Mouse (Mus musculus) CH12.LX (cell line): Measurements from ENCODE around the gene Xpr1. TPM values are rescaled to one million over a fixed set of nuclear protein-coding genes. Genes with fewer than 3 reads are reported as not detected.

Experiments used
- DNase-seq: peaks from one replicate; pipeline ENCODE4 v3.0.0-alpha.2; 2013; ENCODE audit errors: extremely low read depth
- H3K27ac ChIP-seq: 2 replicates; pipeline ENCODE4 v1.5.1; 2012; ENCODE audit warnings: low read depth, mild to moderate bottlenecking, control low read depth, moderate library complexity; ENCODE audit not compliant: insufficient read depth
- H3K27me3 ChIP-seq: replicated peaks from 2 replicates; pipeline ENCODE3; 2012; ENCODE audit warnings: inconsistent platforms
- H3K36me3 ChIP-seq, 2 experiments: replicated peaks in 1 of 2; 2 replicates each; pipeline versions ENCODE3 to v1.6.1; 2012; ENCODE audit warnings: inconsistent platforms in 1 of 2, low read length in 1 of 2, mild to moderate bottlenecking in 1 of 2, mixed read lengths in 1 of 2, moderate library complexity in 1 of 2; ENCODE audit not compliant: control insufficient read depth in 1 of 2, insufficient read depth in 1 of 2
- H3K4me1 ChIP-seq, 2 experiments: 2 replicates each; pipeline ENCODE4 v1.6.1; 2012; ENCODE audit warnings: inconsistent platforms in 1 of 2, moderate library complexity in 1 of 2; ENCODE audit not compliant: insufficient read depth in 2 of 2, control insufficient read depth in 1 of 2
- H3K4me2 ChIP-seq: 2 replicates; pipeline ENCODE4 v1.6.1; 2012; ENCODE audit warnings: low read depth, mild to moderate bottlenecking, control low read depth; ENCODE audit not compliant: poor library complexity, insufficient read depth, severe bottlenecking
- H3K4me3 ChIP-seq, 3 experiments: fragments of 150-350 bp in 1 of 3; sonication (generic) in 1 of 3; replicated peaks in 1 of 3; 2 replicates each; pipeline versions ENCODE3 to v1.5.1; 2011 to 2012; ENCODE audit warnings: low read depth in 2 of 3, low read length in 2 of 3, mild to moderate bottlenecking in 2 of 3, moderate library complexity in 2 of 3, control low read depth in 1 of 3, improper control_type of control experiment in 1 of 3, inconsistent platforms in 1 of 3, mixed read lengths in 1 of 3; ENCODE audit not compliant: poor library complexity in 1 of 3
- H3K79me2 ChIP-seq: replicated peaks from 2 replicates; pipeline ENCODE4 v1.6.1; 2012; ENCODE audit warnings: mild to moderate bottlenecking, moderate library complexity; ENCODE audit not compliant: control insufficient read depth, poor library complexity, insufficient read depth, severe bottlenecking; ENCODE audit errors: extremely low read depth
- H3K9ac ChIP-seq: 2 replicates; pipeline ENCODE4 v1.6.1; 2012; ENCODE audit warnings: low read depth, mild to moderate bottlenecking, control low read depth, moderate library complexity; ENCODE audit not compliant: insufficient read depth
- H3K9me3 ChIP-seq: replicated peaks from 2 replicates; pipeline ENCODE3; 2012; ENCODE audit warnings: low read length, inconsistent platforms, mixed read lengths
- BHLHE40 ChIP-seq: IDR thresholded peaks from 2 replicates; pipeline ENCODE4 v1.6.1; 2011; ENCODE audit warnings: mild to moderate bottlenecking, low read depth, low read length, improper control_type of control experiment
- CHD2 ChIP-seq: IDR thresholded peaks from 2 replicates; pipeline ENCODE4 v1.6.1; 2011; ENCODE audit warnings: low read length, improper control_type of control experiment
- CTCF ChIP-seq, 2 experiments: IDR thresholded peaks in 1 of 2; conservative IDR thresholded peaks in 1 of 2; 2 replicates each; pipeline ENCODE4 v1.5.1; 2011 to 2012; ENCODE audit warnings: low read depth in 2 of 2, low read length in 2 of 2, improper control_type of control experiment in 1 of 2, inconsistent platforms in 1 of 2, mild to moderate bottlenecking in 1 of 2, moderate library complexity in 1 of 2
- ELF1 ChIP-seq: IDR thresholded peaks from 2 replicates; pipeline ENCODE4 v1.6.1; 2014; ENCODE audit warnings: low read depth, mild to moderate bottlenecking, inconsistent platforms, low read length, improper control_type of control experiment
- EP300 ChIP-seq: IDR thresholded peaks from 2 replicates; pipeline ENCODE4 v1.6.1; 2011; ENCODE audit warnings: low read length, improper control_type of control experiment
- IRF4 ChIP-seq: IDR thresholded peaks from 2 replicates; pipeline ENCODE4 v1.6.1; 2014; ENCODE audit warnings: low read depth, mild to moderate bottlenecking, inconsistent platforms, low read length, improper control_type of control experiment
- JUN ChIP-seq: IDR thresholded peaks from 2 replicates; pipeline ENCODE4 v1.6.1; 2011; ENCODE audit warnings: low read depth, mild to moderate bottlenecking, low read length, improper control_type of control experiment, moderate library complexity; ENCODE audit not compliant: insufficient read depth
- JUND ChIP-seq: conservative IDR thresholded peaks from 2 replicates; pipeline ENCODE4 v1.6.1; 2011; ENCODE audit warnings: low read depth, low read length, improper control_type of control experiment
- KAT2A ChIP-seq: IDR thresholded peaks from 2 replicates; pipeline ENCODE4 v1.6.1; 2012; ENCODE audit warnings: low read length, improper control_type of control experiment, inconsistent platforms; ENCODE audit not compliant: insufficient replicate concordance
- MAFK ChIP-seq: IDR thresholded peaks from 2 replicates; pipeline ENCODE4 v1.6.1; 2011; ENCODE audit warnings: low read length, improper control_type of control experiment; ENCODE audit not compliant: insufficient replicate concordance
- MAX ChIP-seq: IDR thresholded peaks from 2 replicates; pipeline ENCODE4 v1.6.1; 2011; ENCODE audit warnings: low read length, improper control_type of control experiment
- MEF2A ChIP-seq: IDR thresholded peaks from 2 replicates; pipeline ENCODE4 v1.6.1; 2014; ENCODE audit warnings: low read depth, mild to moderate bottlenecking, inconsistent platforms, low read length, improper control_type of control experiment, borderline replicate concordance
- MXI1 ChIP-seq: IDR thresholded peaks from 2 replicates; pipeline ENCODE4 v1.6.1; 2011; ENCODE audit warnings: mild to moderate bottlenecking, low read depth, low read length, improper control_type of control experiment
- NELFE ChIP-seq: IDR thresholded peaks from 2 replicates; pipeline ENCODE4 v1.6.1; 2011; ENCODE audit warnings: low read depth, low read length, improper control_type of control experiment
- PAX5 ChIP-seq: IDR thresholded peaks from 2 replicates; pipeline ENCODE4 v1.6.1; 2012; ENCODE audit warnings: low read length, inconsistent platforms, mixed read lengths
- POLR2A ChIP-seq: IDR thresholded peaks from 2 replicates; pipeline ENCODE4 v1.6.1; 2011; ENCODE audit warnings: low read depth, mild to moderate bottlenecking, improper control_type of control experiment, low read length
- POLR2AphosphoS2 ChIP-seq: IDR thresholded peaks from 2 replicates; pipeline ENCODE4 v1.6.1; 2011; ENCODE audit warnings: low read depth, low read length, improper control_type of control experiment
- RAD21 ChIP-seq: IDR thresholded peaks from 2 replicates; pipeline ENCODE4 v1.6.1; 2011; ENCODE audit warnings: low read depth, mild to moderate bottlenecking, low read length, improper control_type of control experiment, moderate library complexity
- RCOR1 ChIP-seq: conservative IDR thresholded peaks from 2 replicates; pipeline ENCODE4 v1.6.1; 2012; ENCODE audit warnings: low read depth, mild to moderate bottlenecking, inconsistent platforms, low read length, improper control_type of control experiment
- SIN3A ChIP-seq: IDR thresholded peaks from 2 replicates; pipeline ENCODE4 v1.6.1; 2012; ENCODE audit warnings: low read length, improper control_type of control experiment, inconsistent platforms
- SMC3 ChIP-seq: IDR thresholded peaks from 2 replicates; pipeline ENCODE4 v1.6.1; 2011; ENCODE audit warnings: low read depth, low read length, improper control_type of control experiment
- TBP ChIP-seq: conservative IDR thresholded peaks from 2 replicates; pipeline ENCODE4 v1.6.1; 2011; ENCODE audit warnings: low read depth, low read length, improper control_type of control experiment
- UBTF ChIP-seq: IDR thresholded peaks from 2 replicates; pipeline ENCODE4 v1.6.1; 2012; ENCODE audit warnings: low read depth, mild to moderate bottlenecking, inconsistent platforms, low read length, improper control_type of control experiment, moderate library complexity
- USF1 ChIP-seq: IDR thresholded peaks from 2 replicates; pipeline ENCODE4 v1.6.1; 2014; ENCODE audit warnings: low read depth, mild to moderate bottlenecking, inconsistent platforms, low read length, improper control_type of control experiment
- ZC3H11A ChIP-seq: IDR thresholded peaks from 2 replicates; pipeline ENCODE4 v1.6.1; 2012; ENCODE audit warnings: low read depth, mild to moderate bottlenecking, inconsistent platforms, low read length, improper control_type of control experiment
- ZNF384 ChIP-seq: IDR thresholded peaks from 2 replicates; pipeline ENCODE4 v1.6.1; 2012; ENCODE audit warnings: low read depth, low read length, improper control_type of control experiment, inconsistent platforms
- dilution Hi-C: fragments of 300-500 bp; cut with MboI; formaldehyde crosslinking; loops from 2 replicates; pipeline ENCODE4 v1.14.3; 2020; ENCODE audit warnings: low sequenced_read_pairs; ENCODE audit not compliant: extremely low pct_unique_long_range_greater_than_20kb, extremely low pct_ligation_motif_present
- in situ Hi-C: fragments of 300-500 bp; cut with MboI; formaldehyde crosslinking; loops from 3 replicates; pipeline ENCODE4 v1.14.3; 2019; ENCODE audit warnings: low sequenced_read_pairs, low pct_ligation_motif_present, low pct_unique_long_range_greater_than_20kb, mixed read lengths
- polyA plus RNA-seq: library from polyadenylated mRNA; unstranded; fragments of >175 nt; gene quantifications from 2 replicates; pipeline ENCODE4 v1.2.1, GENCODE M21; 2012; ENCODE audit warnings: low read depth; ENCODE audit not compliant: insufficient read length
- total RNA-seq, 2 experiments: library from RNA; depleted of rRNA; stranded (reverse); fragments of 300-350 nt in 1 of 2; fragments of >200 nt in 1 of 2; gene quantifications; 2 replicates each; pipeline ENCODE4 v1.2.3; 2012 to 2014

Xpr1 gene
- total and polyA plus RNA-seq, 3 experiments: 7.7 to 13.1 (median 9.6) TPM

GRCm38 (mm10) chr1:155337315-155337714 is 79.9 kb downstream of the Xpr1 start:
- Histone ChIP-seq H3K27me3 (no peaks in the 10 kb centered on the region), H3K4me1 (no peaks in the 10 kb centered on the region), H3K4me2 (no peak overlapping the region), H3K4me3 (no peak overlapping the region), H3K36me3 (peaks cover 0 to 14% of the 10 kb centered on the region in 2 experiments), H3K27ac (no peak overlapping the region), H3K9me3 (no peaks in the 10 kb centered on the region), H3K9ac (no peak overlapping the region), H3K79me2 (no peaks in the 10 kb centered on the region)
- TF ChIP-seq MAFK: no peak
- no peak for TF ChIP-seq TBP
- no peak for TF ChIP-seq KAT2A
- TF ChIP-seq ZC3H11A: no peak
- TF ChIP-seq IRF4: no peak
- no peak for TF ChIP-seq SIN3A
- TF ChIP-seq MAX: no peak
- no peak for TF ChIP-seq CTCF (conservative IDR thresholded peaks at IDR 0.05 in 1 of 2, IDR thresholded peaks at IDR 0.05 in 1 of 2; ENCODE audit: low read depth in 2 of 2, low read length in 2 of 2)
- TF ChIP-seq UBTF: no peak
- TF ChIP-seq NELFE: no peak
- no peak for TF ChIP-seq MXI1
- no peak for TF ChIP-seq SMC3
- TF ChIP-seq JUND: no peak
- no peak for TF ChIP-seq RCOR1
- no peak for TF ChIP-seq RAD21
- in situ Hi-C loops: no loop called here
- no peak for DNase-seq
- dilution Hi-C loops: no loop called here

- in situ Hi-C loops (no loop called here), dilution Hi-C loops (no loop called here)
- Histone ChIP-seq H3K4me2 (no peak overlapping the region), H3K79me2 (no peaks in the 10 kb centered on the region), H3K4me3 (no peak overlapping the region), H3K27me3 (no peaks in the 10 kb centered on the region), H3K9ac (no peak overlapping the region), H3K4me1 (no peaks in the 10 kb centered on the region), H3K27ac (no peak overlapping the region), H3K36me3 (peaks cover 3 to 25% of the 10 kb centered on the region in 2 experiments), H3K9me3 (no peaks in the 10 kb centered on the region)
- TF ChIP-seq USF1: no peak
- TF ChIP-seq BHLHE40: no peak
- TF ChIP-seq TBP: no peak
- TF ChIP-seq MEF2A: no peak
- no peak for TF ChIP-seq ZNF384
- no peak for TF ChIP-seq POLR2AphosphoS2
- no peak for TF ChIP-seq SMC3
- TF ChIP-seq JUN: no peak
- TF ChIP-seq MXI1: no peak
- no peak for TF ChIP-seq CHD2
- no peak for TF ChIP-seq PAX5
- no peak for TF ChIP-seq SIN3A
- no peak for TF ChIP-seq POLR2A
- no peak for TF ChIP-seq EP300
- TF ChIP-seq UBTF: no peak
- TF ChIP-seq RAD21: no peak
- no peak for TF ChIP-seq ELF1
- no peak for DNase-seq
Measured at GRCm38 (mm10) chr1:155335963-155336362, 81.3 kb downstream of the Xpr1 start.
